Mouse (Mus musculus): ENCODE data around the gene Ephb2.

Gene Ephb2

DNA sequence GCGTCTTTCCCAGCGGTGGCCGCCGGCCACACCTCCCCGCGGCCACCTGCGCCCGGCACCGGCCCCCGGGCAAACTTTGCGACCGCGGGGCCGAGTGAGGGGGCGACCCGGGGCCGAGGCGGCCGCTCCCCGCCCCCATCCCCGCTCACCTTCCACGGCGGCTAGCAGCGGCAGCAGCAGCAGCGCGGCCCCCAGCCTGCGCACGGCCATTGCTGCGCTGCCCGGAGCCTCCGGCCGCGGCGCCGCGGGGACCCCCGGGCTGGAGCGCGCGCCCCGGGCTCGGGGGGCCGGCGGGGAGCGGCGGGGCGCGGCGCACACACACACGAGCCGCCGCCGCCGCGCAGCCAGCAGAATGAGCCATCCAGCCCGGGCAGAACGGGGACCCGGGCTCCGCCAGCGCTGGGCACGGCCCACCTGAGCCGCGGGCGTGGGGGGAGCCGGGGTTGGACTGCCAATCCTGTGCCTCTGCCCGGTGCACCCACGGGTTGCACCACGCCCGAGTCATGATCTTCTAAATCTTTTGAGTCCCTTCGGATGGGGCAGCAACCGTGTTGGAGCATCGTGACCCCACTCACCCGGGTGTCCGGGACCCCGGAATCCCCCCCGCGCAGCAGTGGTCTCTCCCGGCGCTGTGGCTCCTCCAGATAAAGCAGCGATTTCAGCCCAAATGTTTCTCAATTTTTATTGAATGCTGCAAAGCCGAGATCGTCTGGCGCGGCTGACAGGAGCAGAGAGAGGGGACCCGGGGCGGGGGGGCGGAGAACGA lies at the start of gene Ephb2:
Gene Ephb2 (minus strand): TSS at position 368 of the 766 bp plus-strand sequence.
- DNase-seq, result peak; percentile 87

DNA sequence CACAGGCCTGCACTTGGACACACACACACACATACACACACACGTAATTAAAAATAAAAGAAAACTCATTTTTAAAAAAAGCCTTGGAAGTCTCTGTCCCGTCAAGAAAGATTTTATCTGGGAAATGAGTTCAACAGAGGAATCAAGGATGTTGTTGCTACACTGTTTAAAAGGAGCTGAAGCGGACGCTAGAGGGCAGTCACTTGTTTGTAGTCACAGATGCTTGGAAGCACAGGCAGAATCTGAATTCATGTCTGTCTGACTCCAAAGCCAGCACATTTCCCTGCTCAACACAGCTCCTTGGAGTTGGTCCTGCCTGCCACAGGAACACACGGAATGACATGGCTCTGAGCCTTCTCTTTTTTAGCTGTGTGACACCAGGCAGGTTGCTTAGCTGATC lies 42.8 kb upstream of the Ephb2 start:
- DNase-seq, result peak; percentile 18

DNA sequence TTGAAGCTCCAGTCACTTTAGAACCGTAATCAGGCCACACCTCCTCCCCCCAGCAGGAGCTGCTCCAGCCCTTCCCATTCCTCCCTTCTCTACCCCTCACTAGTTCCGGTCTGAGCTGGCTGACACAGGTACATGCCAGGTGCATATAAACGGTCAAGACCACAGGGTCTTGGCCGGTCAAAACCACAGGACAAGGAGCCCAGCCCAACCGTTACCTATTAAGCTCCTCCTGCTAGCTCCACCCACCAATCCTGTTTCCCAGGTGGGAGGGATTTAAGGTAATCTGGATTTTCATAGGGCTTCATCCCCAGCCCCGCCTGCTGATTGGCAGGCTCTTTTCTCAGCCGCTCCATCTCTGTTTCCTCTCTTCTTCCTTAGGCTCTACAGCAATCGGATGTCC lies 42.4 kb upstream of the Ephb2 start:
- DNase-seq, result no peak

DNA sequence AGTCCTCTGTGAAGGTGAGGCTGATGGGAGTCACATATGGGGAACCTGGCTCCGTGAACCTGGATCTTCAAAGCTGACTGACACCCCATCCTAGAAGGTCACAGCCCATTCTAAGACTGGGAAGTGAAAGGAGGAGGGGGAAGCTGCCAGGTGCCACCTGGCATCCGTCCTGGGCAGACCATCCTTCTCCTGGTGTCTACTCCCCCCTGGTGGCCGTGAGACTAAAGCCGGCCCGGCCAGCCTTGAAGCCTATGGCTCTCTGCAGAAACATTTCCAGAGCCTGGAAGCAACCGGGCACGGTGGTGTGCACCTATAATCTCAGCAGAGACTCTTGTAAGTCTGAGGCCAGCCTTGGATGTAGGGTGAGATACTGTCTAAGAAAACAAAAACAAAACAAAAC lies 41.2 kb upstream of the Ephb2 start:
- peak; percentile 33 for DNase-seq

DNA sequence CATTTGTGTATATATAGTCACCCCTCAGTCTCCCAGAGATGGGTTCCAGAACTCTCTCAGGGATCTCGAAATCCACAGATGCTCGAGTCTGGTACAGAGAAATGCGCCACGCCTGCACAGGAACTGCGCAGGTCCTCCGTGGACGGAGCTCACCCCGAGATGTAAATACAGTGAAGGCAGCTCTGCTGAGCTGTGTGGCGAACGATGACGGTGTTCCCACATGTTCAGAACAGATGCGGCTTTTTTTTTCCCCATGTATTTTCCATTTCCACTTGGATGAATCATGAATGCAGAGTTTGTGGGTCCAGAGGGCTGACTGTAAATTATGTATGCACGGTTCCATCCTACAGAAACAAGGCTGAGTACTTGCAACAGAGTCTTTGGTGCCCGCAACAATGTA lies 39.2 kb upstream of the Ephb2 start:
- DNase-seq, result no peak

DNA sequence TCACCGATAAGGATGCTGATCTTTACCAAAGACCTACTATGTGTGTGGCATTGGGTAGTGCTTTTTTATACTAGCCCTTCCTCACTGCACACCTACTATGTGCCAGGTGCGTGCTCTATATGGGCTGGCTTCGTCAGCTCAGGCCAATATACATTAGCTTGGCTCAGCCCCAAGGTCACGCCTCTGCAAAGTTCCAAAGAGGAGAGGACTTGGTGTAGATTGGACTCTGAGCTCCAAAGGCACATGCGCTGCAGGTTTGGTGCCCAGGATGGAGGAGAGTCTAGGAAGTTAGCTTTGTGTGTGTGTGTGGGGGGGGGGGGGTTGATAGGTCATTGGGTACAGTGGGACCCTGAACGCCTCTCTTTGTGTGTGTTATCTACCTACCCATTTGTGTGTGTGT lies 32.6 kb upstream of the Ephb2 start:
- DNase-seq, result no peak

DNA sequence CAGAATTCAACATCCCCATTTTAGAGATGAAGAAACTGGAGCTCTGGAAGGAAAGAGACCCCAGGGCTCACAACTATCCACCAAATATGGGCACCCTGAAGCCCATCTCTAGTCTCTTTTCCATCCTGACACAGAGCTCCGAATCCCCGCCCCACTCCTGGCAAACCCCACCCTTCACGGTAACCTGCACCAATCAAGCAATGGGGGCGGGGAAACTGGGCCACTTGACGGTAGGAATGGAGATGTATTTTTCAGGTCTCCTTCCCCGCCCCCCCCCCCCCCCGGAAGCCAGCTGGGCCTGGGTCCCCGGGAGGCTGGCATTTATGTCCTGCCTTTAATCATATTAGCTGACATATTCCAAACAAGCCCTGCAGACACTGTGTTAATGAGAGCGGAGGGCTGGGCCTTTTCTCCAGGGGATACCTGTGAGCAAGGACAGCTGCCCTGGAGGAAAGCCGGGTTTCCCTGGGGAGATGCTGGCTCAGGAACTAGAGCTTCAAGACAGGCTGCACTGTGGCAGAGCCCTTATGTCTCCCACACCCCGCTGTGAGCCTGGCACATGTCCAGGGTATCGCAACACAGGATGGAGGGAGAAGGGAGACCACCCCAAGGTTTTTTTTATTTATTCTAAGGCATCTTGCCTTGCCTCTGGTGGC lies 32.0 kb upstream of the Ephb2 start:
- peak; percentile 14 for DNase-seq

DNA sequence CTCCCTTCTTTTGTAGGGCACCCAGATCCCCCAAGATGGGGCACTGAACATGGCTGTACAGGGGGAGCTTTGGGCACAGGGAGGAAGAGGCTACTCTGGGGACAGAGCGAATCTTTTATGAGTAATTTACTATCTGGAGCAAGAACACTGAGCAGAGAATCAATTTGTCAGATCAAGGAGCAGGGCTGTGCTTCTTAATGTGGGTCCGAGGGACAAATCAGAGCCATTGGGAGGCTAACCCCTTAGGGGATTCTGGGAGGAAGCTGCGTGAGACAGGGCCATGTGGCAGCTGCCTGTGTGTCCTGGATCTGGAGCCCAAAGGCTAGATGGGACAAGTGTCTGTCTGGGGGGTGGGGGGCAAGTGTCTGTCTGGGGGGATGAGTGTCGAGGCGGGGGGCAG lies 29.7 kb upstream of the Ephb2 start:
- no peak for DNase-seq

DNA sequence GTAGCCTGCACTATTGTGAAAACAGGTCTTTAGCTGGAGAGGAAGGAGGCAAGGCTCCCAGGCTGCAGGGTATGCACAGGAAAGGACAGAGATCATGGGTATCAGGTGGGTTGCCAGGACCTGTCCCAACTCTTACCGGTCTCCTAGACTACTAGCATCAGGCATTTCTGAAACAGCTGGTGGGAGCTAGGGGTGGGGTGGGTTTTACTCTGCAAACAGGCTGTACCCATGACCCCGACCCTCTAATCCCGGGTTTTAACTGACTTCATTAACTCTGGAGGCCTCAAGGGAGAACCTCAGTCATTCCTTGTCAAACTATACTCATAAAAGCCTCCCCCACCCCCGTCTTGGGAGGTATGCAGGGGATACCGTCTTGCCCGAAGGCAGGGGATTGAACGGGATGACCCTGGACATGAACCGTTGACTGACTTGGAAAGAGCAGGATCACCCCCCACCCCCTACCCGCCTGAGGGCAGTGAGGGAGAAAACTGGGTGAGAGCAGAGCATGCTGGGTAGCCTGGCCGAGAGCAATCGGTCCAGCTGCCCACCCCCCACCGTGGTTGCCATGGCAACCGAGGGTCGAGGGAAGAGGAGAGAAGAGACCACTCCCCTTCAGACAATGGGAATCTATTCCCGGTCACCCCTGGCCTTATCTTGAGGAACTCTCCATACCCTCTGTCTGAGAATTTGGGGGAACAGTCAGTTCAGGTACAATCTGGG lies 29.1 kb upstream of the Ephb2 start:
- DNase-seq, result no peak

DNA sequence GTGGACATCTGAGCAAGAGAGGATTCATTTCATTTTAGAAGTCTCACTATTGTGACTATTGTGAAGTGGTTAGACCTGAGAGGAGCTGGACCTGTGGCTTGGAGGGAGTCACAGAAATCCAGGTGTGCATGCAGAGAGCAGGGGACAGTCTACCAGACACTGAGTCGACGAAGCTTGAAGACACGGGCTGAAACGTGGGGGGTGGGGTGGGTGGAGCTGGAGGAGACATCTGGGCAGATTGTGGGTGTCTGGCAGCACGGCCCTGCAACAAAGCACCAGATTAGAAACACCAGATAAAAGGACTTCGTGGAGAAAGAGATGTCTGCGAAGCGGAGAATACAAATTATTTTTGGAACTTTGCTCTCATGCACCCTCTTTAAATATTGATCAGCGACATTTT lies 27.7 kb upstream of the Ephb2 start:
- no peak for DNase-seq

DNA sequence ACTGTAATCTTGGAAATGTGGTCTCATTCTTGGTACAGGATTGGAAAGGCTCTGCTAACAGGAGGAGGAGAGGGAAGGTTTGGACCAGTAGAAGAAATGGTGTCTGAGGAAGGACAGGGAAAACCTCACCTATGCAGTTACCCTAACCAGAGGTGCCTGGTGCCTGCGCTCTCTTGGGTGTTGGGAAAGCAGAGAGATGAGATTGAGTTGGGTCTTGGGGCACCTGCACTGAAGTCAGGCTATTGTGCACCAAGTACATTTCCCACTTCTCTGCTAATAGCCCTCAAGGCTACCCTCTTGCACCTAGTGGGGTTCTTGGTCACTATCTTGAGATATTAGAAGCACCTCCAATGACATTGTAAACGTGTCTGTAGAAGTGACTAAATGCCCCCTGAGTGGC lies 26.6 kb upstream of the Ephb2 start:
- DNase-seq, result no peak

DNA sequence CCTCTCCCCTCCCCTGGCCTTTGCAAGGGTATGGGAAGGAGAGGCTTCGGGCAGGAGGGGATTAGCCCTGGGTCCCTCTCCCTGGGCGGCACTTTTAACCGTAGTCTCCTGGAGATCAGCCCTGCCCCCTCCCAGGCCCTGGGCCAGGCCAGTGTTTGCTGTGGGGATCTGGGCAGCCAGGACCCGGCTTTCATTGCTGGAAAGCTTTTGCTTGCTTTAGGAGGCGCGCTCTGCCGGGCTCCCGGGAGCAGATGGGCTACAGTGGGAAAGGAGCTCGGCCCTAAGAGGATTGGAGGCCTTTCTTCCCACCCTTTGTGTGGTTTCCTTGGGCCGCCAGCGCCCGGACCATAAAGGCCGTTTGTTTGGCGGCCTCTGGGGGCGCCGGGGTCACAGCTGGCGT lies 26.0 kb upstream of the Ephb2 start:
- DNase-seq, result no peak

DNA sequence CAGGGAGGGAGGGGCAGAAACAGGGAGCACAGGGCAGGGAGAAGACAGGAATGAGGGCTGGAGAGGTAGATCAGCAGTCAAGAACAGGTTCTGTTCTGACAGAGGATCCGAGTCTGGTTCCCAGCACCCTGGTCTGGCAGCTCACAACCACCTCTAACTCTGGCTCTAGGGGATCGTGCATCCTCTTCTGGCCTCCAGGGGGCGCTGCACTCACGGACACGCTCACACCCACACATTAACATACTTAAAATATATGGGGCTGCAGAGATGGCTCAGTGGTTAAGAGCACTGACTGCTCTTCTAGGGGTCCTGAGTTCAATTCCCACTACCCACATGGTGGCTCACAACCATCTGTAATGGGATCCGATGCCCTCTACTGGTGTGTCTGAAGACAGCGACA lies 24.2 kb upstream of the Ephb2 start:
- no peak for DNase-seq

DNA sequence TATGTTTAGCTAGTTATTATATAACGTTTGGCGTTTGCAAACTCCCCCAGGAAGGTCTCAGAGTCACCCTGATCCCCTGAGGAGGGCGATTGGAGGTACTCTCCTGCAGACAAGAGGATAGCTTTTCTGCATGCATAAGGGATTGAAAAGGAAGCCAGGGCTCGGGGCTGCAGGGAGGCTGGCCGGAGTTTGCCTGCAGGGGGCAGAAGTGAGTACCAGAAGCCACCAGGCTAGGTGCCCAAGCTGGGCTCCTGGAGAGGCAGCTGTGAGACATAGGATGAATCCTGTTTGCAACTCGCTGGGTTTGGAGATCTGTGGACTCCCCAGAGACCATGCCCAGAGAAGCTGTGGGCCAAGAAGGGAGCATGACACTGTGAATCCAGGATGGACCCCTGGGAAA lies 19.3 kb upstream of the Ephb2 start:
- DNase-seq, result no peak

DNA sequence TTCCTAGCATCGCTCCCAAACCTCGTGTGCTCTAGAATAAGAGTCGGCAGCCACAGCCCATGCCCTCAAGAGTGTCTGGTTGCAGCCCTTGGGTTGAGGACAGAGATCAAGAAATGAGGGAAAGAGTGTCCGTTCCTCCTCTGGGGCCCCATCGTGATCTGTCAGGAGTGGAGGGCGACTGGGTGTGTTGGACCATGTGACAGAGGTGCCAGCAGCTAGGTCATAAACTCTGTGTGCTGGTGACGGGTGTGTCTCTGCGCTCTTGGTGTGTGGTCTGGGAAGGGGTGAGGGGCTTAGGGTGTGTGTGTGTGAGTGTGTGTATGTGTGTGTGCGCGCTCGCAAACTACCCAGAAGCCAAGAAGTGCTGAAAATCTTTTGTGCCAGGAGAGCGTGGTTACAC lies 17.2 kb upstream of the Ephb2 start:
- DNase-seq, result no peak

DNA sequence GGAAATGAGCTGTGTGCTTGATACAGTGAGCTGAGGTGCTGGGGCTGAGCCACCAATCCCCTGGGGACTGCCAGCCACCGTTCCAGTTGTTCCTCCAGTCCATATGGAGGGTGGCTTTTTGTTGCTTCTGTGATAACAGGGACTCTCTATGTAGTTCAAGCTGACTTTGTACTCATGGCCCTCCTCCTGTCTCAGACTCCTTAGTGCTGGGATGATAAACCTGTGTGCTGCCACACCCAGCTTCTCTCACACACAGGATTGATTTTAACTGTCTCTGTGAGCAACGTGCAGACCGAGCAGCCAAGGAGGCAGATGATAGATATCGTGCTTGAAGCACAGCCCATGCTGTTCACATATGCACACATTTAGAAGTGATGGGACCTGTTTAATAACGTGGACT lies 16.3 kb upstream of the Ephb2 start:
- no peak for DNase-seq

DNA sequence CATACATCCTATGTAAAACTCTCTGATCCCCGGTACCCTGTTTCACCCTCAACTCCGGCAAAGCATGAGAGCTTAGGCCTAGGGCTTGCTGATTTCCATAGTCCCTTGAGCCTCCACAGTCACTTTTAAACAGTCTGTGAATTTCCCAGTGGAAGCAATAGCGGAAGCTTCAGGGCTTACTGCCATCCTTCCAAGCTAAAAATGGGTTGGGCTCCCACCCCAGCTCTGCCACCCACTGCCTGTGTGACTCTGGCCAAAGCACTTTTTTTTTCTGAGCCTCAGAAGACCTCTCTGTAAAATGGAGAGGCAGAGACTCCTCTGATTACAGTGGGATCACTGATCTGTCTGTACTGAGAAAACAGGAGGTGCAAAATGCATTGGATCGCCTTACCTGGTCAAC lies 12.8 kb upstream of the Ephb2 start:
- DNase-seq, result no peak

DNA sequence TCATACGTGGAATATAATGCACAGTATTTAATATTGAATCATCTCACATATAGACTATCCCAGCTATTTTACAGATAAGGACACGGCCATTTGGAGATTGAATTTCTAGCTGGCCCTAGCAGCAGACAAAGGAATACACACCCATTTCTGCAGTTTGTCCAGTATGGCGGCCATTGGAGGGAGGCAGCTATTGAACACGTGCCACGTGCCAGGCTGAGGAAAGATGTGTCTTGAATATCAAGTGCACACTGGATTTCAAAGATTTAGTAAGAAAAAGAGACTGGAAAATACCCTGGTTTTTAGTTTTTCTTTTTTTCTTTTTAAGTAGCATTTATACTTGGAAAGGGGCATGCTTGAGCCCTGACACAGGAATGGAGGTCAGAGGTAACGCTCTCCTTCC lies 11.4 kb upstream of the Ephb2 start:
- no peak for DNase-seq

DNA sequence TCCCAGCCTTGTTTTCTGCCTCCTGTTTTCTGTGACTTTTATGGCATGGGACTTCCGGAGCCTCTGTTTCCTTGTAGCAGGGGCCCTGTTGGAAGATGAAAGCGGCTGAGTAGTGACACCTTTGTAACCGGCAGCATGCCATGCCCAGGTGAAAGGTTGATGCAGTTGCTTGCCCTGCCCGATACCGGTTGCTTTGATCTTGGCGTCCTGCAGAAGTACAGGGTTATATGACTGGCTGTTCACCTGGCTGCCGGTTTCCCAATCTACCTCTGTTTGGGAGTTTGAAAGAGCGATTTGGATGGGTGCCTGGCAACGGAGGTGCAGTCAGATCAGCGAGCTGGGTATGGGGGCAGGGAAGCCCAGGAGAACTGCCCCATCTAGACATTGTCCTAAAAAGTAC lies 7.0 kb upstream of the Ephb2 start:
- DNase-seq, result no peak

DNA sequence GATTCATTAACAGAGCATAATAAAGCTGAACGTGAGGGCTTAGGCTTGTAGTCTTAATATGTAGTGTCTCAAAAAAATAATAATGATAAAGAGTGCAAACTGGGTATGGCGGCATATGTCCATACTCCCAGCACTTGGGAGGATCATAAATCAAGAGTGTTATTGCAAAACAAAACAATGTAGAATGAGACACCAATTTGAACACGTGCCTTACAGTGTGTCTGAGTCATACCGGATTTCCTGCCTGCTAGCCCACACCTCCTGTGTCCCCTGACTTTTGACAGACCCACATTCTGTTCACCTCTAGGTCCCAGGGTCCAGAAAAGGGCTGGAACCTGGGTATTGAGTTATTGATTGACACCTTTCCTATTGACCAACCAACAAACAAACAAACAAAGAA lies 6.2 kb upstream of the Ephb2 start:
- DNase-seq, result no peak

DNA sequence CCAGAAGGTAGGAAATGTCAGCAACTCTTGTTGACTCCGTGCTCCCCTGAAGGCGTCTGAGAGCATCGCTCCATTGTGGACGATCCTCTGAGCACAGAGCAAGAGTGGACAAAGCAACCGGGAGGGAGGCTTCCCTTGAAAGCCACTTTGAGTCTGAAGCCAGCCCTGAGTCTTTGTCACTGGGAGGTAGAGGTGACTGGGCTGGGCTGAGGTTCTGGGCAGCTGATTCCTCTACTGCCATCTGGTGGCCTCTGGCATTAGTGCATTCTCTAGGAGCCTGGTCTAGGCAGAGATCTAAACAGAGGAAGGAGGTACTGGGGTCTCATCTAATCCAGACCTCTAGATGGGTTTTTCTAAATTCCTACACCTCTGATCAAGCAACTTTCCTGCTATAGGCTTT lies 5.3 kb upstream of the Ephb2 start:
- peak; percentile 89 for DNase-seq

DNA sequence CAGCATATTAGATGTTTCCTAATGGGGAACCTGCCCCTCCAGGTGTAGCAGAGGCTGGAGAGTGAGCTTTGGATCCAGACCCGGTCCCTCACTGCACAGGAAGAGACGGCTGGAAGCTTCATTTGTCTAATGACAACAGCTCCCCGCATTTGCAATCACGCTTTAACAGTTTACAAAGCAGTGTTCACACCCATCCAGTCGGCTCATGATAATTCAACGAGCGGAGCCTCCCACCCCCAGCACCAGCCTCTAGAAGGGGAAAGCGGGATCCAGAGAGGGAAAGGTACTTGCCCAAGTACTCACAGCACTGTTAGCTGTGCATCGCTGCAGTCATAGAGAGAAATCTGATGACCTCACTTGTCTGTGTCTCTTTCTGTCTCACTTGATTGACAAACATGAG lies 2.7 kb upstream of the Ephb2 start:
- no peak for DNase-seq

DNA sequence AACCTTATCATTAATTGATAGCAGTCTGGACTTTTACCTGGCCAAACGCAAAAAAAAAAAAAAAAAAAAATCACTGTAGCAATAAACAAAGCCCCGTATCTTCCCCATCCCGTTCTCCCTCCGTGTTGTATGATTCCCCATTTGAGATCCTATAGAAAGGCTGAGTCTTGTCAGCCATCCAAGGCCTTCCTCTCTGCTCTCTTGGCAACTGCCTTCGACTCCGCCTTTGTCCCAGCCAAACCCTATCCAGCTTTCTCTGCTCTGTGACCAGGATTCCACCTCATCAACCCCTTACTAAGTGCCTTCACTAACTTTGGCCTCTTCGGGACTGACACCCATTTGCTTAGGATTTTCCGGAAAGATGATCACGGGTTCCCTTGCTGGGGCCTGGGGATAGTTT lies 2.2 kb upstream of the Ephb2 start:
- DNase-seq, result no peak

DNA sequence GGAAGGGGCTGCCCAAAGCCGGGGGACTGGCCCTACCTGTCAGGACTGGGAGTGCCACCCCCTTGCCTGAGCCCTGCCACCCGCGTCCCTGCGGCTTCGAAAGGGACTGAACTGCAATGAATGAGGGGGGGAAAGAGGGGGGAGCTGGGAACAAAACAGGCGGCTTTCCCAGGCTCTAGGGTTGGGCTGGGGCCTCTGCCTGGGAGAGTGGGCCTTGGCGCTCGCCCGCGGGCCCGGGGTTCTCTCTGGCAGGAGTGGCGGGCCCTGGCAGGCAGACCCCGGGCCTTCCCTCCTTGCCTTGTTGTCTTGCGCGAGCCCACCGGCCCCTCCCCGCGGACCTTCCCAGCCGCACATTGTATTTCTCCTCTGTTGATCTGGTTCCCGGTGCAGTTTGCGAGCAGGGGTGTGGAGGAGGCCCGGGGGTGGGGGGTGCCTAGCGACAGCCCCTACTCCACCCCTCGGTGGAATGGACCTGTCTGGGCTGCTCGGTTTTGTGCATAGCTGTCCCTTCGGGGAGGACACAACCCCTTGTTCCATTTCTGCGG lies 671 bp upstream of the Ephb2 start:
- DNase-seq, result no peak

All from cerebellum, adult 8-10 months (tissue).